Mouse (Mus musculus) intestine, embryonic 15.5 days (tissue): ENCODE measurements around the gene Vmp1. TPM values are rescaled to one million over a fixed set of nuclear protein-coding genes. Genes with fewer than 3 reads are reported as not detected.

Source experiments
- ATAC-seq: fragments of 200-750 bp; cut with Nextera tagmentation; 2 replicates; pipeline ENCODE4 v1.8.0; 2017; ENCODE audit warnings: moderate TSS enrichment, moderate library complexity
- H3K27ac ChIP-seq: fragments of 300-500 bp; sonication (generic); 2 replicates; pipeline ENCODE4 v1.5.1; 2015; ENCODE audit warnings: mild to moderate bottlenecking, inconsistent platforms
- H3K27me3 ChIP-seq: fragments of 300-500 bp; sonication (generic); replicated peaks from 2 replicates; pipeline ENCODE4 v1.6.1; 2015; ENCODE audit warnings: inconsistent platforms
- H3K36me3 ChIP-seq: fragments of 300-500 bp; sonication (generic); 2 replicates; pipeline ENCODE4 v1.6.1; 2015; ENCODE audit warnings: inconsistent platforms
- H3K4me1 ChIP-seq: fragments of 300-500 bp; sonication (generic); replicated peaks from 2 replicates; pipeline ENCODE4 v1.6.1; 2015; ENCODE audit warnings: inconsistent platforms
- H3K4me2 ChIP-seq: fragments of 300-500 bp; sonication (generic); replicated peaks from 2 replicates; pipeline ENCODE4 v1.6.1; 2015; ENCODE audit warnings: mild to moderate bottlenecking, inconsistent platforms
- H3K4me3 ChIP-seq: fragments of 300-500 bp; sonication (generic); replicated peaks from 2 replicates; pipeline ENCODE4 v1.5.1; 2015; ENCODE audit warnings: inconsistent platforms
- H3K9ac ChIP-seq: fragments of 300-500 bp; sonication (generic); 2 replicates; pipeline ENCODE4 v1.6.1; 2015; ENCODE audit warnings: inconsistent platforms
- H3K9me3 ChIP-seq: fragments of 300-500 bp; sonication (generic); 2 replicates; pipeline ENCODE4 v1.6.1; 2016; ENCODE audit warnings: inconsistent platforms
- WGBS: fragments of 180-500 bp; shearing (Covaris S2); methylation state at CpG from one replicate; pipeline ENCODE4 v1.1.7; 2015; 5-methylcytosine and 5-hydroxymethylcytosine counted together
- polyA plus RNA-seq: library from polyadenylated mRNA; unstranded; fragments of >200 nt; fragmentation: Nextera tagmentation; extraction: Ambion mirVana; gene quantifications from 2 replicates; pipeline ENCODE4 v1.2.1, GENCODE M21; 2015

The Vmp1 gene
- polyA plus RNA-seq, 1 experiment from 2014 or later = 168 TPM

GRCm38 (mm10) chr11:86578809-86579730, 104.6 kb downstream of the Vmp1 start:
- Histone ChIP-seq H3K36me3 (no peaks in the 10 kb centered on the region), H3K4me3 (no peak overlapping the region), H3K9me3 (no peaks in the 10 kb centered on the region), H3K9ac (no peak overlapping the region), H3K4me1 (peaks cover 20% of the 10 kb centered on the region), H3K27me3 (no peaks in the 10 kb centered on the region), H3K4me2 (peak overlapping the region; percentile 35), H3K27ac (peak overlapping the region; percentile 97)
- ATAC-seq = peak; percentile 50
- 58% methylated on average over 25 of the region's 25 CpGs for WGBS

DNA sequence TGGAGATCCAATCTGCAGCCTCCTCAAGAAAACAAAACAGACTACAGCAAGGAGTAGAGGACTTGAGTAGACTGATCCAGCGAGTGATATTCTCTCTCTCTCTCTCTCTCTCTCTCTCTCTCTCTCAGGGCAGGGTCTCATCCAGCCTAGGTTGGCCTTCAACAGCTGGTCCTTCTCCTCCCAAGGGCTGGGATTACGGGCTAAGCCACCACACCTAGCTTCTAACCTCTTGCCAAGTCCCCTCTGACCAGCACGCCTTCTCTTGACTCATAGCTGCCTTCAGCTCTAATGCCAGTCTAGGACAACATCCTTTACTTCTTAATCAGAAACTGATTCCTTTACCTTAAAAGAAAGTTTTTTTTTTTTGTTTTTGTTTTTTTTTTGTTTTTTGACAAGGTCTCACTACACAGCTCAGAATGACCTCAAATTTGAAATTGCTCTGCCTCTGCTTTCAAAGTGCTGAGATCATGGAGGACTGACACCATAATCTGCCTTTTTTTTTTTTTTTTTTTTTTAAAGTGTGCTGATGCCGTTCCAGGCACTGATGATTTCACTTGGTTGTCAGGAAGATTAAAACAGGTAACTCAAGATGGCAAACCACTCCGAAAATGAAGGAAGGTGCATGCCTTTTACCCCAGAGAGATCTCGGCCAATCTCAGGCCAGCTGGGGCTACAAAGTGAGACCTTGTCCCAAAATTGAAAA, 105.4 kb downstream of the Vmp1 start:
- WGBS = 65% methylated on average over 6 of the region's 6 CpGs
- no peaks in the 10 kb centered on the region for H3K9me3 ChIP-seq
- peaks cover 20% of the 10 kb centered on the region for H3K4me1 ChIP-seq
- H3K27ac ChIP-seq = peak overlapping the region; percentile 97
- H3K4me2 ChIP-seq = peak overlapping the region; percentile 35
- no peaks in the 10 kb centered on the region for H3K27me3 ChIP-seq
- no peak for ATAC-seq
- H3K4me3 ChIP-seq = no peak overlapping the region
- H3K36me3 ChIP-seq = no peaks in the 10 kb centered on the region
- no peak overlapping the region for H3K9ac ChIP-seq

- Histone ChIP-seq H3K27ac (peak overlapping the region; percentile 6; the same call in 1 of the 2 replicates), H3K27me3 (no peaks in the 10 kb centered on the region), H3K9me3 (no peaks in the 10 kb centered on the region), H3K4me3 (no peak overlapping the region), H3K4me1 (peaks cover 20% of the 10 kb centered on the region), H3K9ac (no peak overlapping the region), H3K36me3 (no peaks in the 10 kb centered on the region), H3K4me2 (no peak overlapping the region)
- WGBS = 65% methylated on average over 4 of the region's 4 CpGs
- no peak for ATAC-seq
Measured at GRCm38 (mm10) chr11:86577231-86577630, 106.4 kb downstream of the Vmp1 start.

DNA sequence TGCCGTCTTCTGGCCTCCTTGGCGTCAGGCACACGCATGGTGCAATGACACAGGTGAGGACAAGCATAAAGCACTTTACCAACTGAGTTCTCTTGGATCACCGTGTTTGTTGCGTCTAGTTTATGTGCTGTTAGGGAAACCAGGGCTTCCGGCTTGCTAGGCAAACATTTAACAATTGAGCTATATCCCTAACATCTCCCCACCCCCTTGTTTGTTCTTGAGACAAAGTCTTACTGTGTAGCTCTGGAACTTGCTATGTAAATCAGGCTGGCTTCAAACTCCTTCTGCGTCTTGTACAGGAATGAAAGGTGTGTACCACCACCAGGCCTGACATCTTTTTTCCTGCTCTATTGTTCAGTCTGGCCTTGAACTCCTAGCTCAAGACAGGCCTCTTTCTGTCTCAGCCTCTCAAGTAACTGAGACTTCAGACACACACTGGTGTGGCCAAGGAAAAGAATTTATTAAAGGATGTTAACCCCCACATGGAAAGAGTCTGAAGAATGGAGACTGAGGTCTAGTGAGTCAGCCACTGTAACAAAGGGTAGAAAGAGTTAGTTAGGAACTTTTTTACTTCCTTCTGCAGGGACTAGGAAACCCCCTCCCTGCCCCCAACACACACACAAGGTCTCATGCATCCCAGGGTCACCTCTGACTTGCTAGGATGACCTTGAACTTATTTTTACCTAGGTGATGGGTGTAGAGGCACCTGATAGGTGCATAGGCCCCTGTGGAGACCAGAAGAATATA, 107.8 kb downstream of the Vmp1 start:
- Histone ChIP-seq H3K27me3 (no peaks in the 10 kb centered on the region), H3K36me3 (no peaks in the 10 kb centered on the region), H3K4me1 (peaks cover 31% of the 10 kb centered on the region), H3K9me3 (no peaks in the 10 kb centered on the region), H3K4me2 (no peak overlapping the region), H3K4me3 (no peak overlapping the region), H3K9ac (no peak overlapping the region), H3K27ac (0 out of 2 replicates have a peak overlapping the region, but pooled peaks have one; percentile 2)
- WGBS = 64% methylated on average over 7 of the region's 7 CpGs
- ATAC-seq = no peak

- H3K9me3 ChIP-seq = no peaks in the 10 kb centered on the region
- no peaks in the 10 kb centered on the region for H3K27me3 ChIP-seq
- peaks cover 31% of the 10 kb centered on the region for H3K4me1 ChIP-seq
- ATAC-seq = no peak
- 35% methylated on average over 2 of the region's 2 CpGs for WGBS
- no peak overlapping the region for H3K4me3 ChIP-seq
- no peak overlapping the region for H3K27ac ChIP-seq
- H3K36me3 ChIP-seq = no peaks in the 10 kb centered on the region
- H3K4me2 ChIP-seq = no peak overlapping the region
- H3K9ac ChIP-seq = no peak overlapping the region
Measured at GRCm38 (mm10) chr11:86574408-86574807, 109.2 kb downstream of the Vmp1 start.

GRCm38 (mm10) chr11:86573646-86574231, 109.9 kb downstream of the Vmp1 start:
- Histone ChIP-seq H3K27me3 (no peaks in the 10 kb centered on the region), H3K27ac (no peak overlapping the region), H3K4me3 (no peak overlapping the region), H3K4me1 (peaks cover 24% of the 10 kb centered on the region), H3K9me3 (no peaks in the 10 kb centered on the region), H3K9ac (no peak overlapping the region), H3K4me2 (no peak overlapping the region), H3K36me3 (no peaks in the 10 kb centered on the region)
- no peak for ATAC-seq
- WGBS = 80% methylated on average over 6 of the region's 6 CpGs

- no peak overlapping the region for H3K27ac ChIP-seq
- H3K4me1 ChIP-seq = peaks cover 20% of the 10 kb centered on the region
- H3K4me3 ChIP-seq = no peak overlapping the region
- H3K9me3 ChIP-seq = no peaks in the 10 kb centered on the region
- no peak for ATAC-seq
- no peaks in the 10 kb centered on the region for H3K27me3 ChIP-seq
- H3K4me2 ChIP-seq = no peak overlapping the region
- H3K9ac ChIP-seq = no peak overlapping the region
- 76% methylated on average over 2 of the region's 2 CpGs for WGBS
- no peaks in the 10 kb centered on the region for H3K36me3 ChIP-seq
Measured at GRCm38 (mm10) chr11:86572623-86573022, 111.0 kb downstream of the Vmp1 start.

DNA sequence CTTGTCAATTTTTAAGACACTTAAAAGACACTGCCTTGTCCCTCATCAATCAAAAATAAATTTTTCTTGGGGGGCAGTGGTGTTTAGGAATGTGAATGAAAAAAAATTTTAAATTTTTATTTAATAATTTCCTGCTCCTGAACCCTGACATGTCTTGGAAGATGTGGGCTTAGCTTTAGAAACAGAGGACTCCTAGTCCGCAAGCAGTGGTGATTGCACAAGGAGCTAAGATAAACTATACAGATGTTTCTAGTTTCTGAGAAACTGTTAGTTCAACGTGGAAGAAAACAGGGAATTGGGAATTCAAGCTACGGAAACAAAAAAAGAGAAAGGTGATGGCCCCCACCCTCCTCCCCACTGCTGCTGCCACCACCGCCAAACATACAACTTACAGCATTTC, 111.8 kb downstream of the Vmp1 start:
- H3K36me3 ChIP-seq = no peaks in the 10 kb centered on the region
- no peaks in the 10 kb centered on the region for H3K9me3 ChIP-seq
- ATAC-seq = no peak
- H3K9ac ChIP-seq = no peak overlapping the region
- peaks cover 20% of the 10 kb centered on the region for H3K4me1 ChIP-seq
- H3K4me2 ChIP-seq = no peak overlapping the region
- 53% methylated on average over 4 of the region's 4 CpGs for WGBS
- no peak overlapping the region for H3K4me3 ChIP-seq
- peak overlapping the region; percentile 75 for H3K27ac ChIP-seq
- H3K27me3 ChIP-seq = no peaks in the 10 kb centered on the region

DNA sequence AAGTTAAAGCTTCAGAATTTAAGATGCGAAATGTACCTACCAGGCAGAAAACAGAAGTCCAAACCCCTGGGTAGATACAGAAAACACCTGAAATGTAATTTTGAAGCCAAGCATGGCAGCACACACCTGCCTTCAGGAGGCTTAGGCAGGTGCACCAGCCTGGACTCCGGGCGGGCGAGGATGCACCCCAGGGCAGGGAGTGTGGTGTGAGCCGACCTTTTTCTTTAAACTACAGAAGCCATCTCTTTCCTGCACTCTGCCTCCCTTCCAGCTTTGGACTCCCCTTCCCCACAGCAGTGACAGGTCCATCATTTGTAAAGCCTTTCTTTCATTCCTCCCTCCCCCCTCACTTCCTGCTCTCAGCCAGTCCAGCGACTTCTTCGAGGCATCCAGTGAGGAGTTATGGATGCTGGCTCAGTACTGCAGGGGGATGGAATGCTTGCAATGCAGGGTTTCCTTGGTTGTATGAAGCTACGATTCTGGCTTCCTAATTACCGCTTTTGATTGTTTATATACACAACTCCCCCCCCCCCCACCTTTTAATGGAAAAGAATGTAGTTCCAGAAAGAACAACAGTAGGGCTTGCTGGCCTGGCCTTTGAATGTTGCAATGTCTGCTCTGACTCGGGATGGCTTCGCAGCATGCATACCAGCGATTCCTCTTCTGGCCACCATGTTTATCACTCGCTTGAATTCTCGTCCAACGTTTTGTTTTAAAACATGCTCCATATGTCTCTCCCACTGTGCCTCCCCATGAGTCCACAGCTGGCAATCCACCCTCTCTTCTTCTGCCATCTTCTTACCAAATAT, 112.4 kb downstream of the Vmp1 start:
- peak; percentile 60 for ATAC-seq
- H3K27ac ChIP-seq = peak overlapping the region; percentile 75
- no peak overlapping the region for H3K4me3 ChIP-seq
- H3K27me3 ChIP-seq = no peaks in the 10 kb centered on the region
- peak overlapping the region; percentile 9; the same call in 1 of the 2 replicates for H3K4me2 ChIP-seq
- H3K9me3 ChIP-seq = no peaks in the 10 kb centered on the region
- 39% methylated on average over 15 of the region's 15 CpGs for WGBS
- no peak overlapping the region for H3K9ac ChIP-seq
- H3K36me3 ChIP-seq = no peaks in the 10 kb centered on the region
- peaks cover 18% of the 10 kb centered on the region for H3K4me1 ChIP-seq

DNA sequence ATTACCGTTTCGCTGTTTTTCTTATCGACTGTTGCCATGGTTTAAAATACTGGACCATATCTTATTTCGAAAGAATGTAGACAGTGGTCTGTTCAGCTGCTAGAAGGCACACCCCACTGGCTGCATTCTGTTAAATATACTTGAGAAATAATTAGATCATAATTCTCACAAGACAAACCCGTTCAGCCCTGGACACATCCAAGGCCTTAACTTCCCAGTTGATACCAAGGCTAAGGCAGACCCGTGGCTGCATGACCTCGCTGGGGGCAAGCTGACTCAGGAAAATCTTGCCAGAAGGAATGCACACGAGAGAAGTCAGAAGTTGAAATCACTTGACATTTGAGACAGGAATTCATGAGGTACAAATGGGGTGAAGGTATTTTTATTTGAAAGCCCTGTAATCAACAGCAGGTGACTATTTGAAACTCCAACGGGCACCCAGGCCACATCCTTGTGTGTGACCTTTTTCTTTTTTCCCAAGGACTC, 113.3 kb downstream of the Vmp1 start:
- WGBS = 36% methylated on average over 9 of the region's 9 CpGs
- no peak for ATAC-seq
- Histone ChIP-seq H3K27me3 (no peaks in the 10 kb centered on the region), H3K4me1 (peaks cover 15% of the 10 kb centered on the region), H3K4me3 (no peak overlapping the region), H3K9me3 (no peaks in the 10 kb centered on the region), H3K36me3 (no peaks in the 10 kb centered on the region), H3K27ac (peak overlapping the region; percentile 7; the same call in 1 of the 2 replicates), H3K9ac (no peak overlapping the region), H3K4me2 (no peak overlapping the region)

DNA sequence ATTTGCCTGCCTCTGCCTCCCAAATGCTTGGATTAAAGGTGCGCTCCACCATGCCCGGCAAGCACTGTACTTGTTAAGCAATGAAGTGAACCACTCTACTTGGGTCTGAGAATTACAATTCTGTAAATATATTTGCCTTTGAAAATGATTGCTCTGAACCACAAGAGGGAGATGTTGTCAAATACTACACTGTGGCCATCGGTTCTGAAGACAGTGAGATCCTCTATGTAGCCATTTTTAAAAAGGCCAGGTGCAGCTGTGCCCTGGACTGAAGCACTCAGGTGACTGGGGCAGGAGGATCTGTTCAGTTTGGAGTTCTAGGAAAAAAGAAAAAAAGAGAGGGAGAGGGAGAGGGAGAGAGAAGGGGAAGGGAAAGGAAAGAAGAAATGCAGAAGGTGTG, 115.2 kb downstream of the Vmp1 start:
- no peak overlapping the region for H3K9ac ChIP-seq
- no peaks in the 10 kb centered on the region for H3K36me3 ChIP-seq
- ATAC-seq = no peak
- no peaks in the 10 kb centered on the region for H3K9me3 ChIP-seq
- no peaks in the 10 kb centered on the region for H3K27me3 ChIP-seq
- H3K4me2 ChIP-seq = no peak overlapping the region
- peaks cover 15% of the 10 kb centered on the region for H3K4me1 ChIP-seq
- H3K27ac ChIP-seq = no peak overlapping the region
- no peak overlapping the region for H3K4me3 ChIP-seq
- 58% methylated on average over 3 of the region's 3 CpGs for WGBS
